8 mouse cellular contexts compared by ENCODE assay signal in the genomic region with DNA sequence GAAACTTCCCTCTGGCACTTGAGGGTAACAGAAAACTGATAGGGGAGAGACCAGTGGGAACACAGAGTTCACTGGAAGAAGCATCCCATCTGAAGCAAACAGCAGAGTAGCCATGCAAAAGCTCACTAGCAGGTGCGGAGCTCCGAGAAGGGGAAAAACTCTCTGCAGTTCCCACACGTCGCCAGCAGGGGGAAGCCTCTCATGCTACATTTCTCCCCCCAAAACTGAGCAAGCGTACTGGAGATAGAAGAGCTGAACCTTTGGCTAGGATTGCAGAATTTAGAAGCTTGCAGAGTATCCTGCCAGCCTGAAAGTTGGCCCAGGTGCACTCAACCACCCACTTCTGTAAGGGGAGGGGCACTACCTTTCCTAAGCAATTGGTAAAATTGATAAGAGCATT. TPM values are rescaled to one million over a fixed set of nuclear protein-coding genes. Genes with fewer than 3 reads are reported as not detected.
A peak's percentile ranks its signal among the peaks of the same experiment; 100 is the strongest.
DNase-seq lines count a peak whose midpoint lies in the region; ATAC-seq lines count a peak whose summit lies in the region.

No protein-coding gene starts in this region.

- 13% methylated on average over 5 of the region's 5 CpGs for WGBS in forebrain, embryonic 11.5 days
- WGBS in forebrain, embryonic 15.5 days: 17% methylated on average over 5 of the region's 5 CpGs
- 7% methylated on average over 5 of the region's 5 CpGs for WGBS in hindbrain, embryonic 11.5 days

- no peaks in the 10 kb centered on the region for H3K9me3 ChIP-seq in forebrain, embryonic 11.5 days (ENCODE audit: control insufficient read depth, low read length)
- H3K9me3 ChIP-seq in forebrain, embryonic 15.5 days: no peaks in the 10 kb centered on the region
- no peaks in the 10 kb centered on the region for H3K9me3 ChIP-seq in hindbrain, embryonic 11.5 days (ENCODE audit: control insufficient read depth, low read length)

- no peak overlapping the region for H3K27ac ChIP-seq in forebrain, embryonic 11.5 days (ENCODE audit: low read depth, low read length)
- H3K27ac ChIP-seq in forebrain, embryonic 15.5 days (replicated peaks): no peak overlapping the region
- no peak overlapping the region for H3K27ac ChIP-seq in hindbrain, embryonic 11.5 days (ENCODE audit: low read depth, low read length)

- peaks cover 2% of the 10 kb centered on the region; the same call in 1 of the 2 replicates for H3K4me1 ChIP-seq in forebrain, embryonic 11.5 days (replicated peaks; ENCODE audit: control insufficient read depth, insufficient read depth, low read length)
- peaks cover 10% of the 10 kb centered on the region for H3K4me1 ChIP-seq in forebrain, embryonic 15.5 days
- no peaks in the 10 kb centered on the region for H3K4me1 ChIP-seq in hindbrain, embryonic 11.5 days (replicated peaks; ENCODE audit: control insufficient read depth, insufficient read depth, low read length)

- H3K36me3 ChIP-seq in forebrain, embryonic 11.5 days (ENCODE audit: control insufficient read depth, insufficient read depth, low read length): no peaks in the 10 kb centered on the region
- no peaks in the 10 kb centered on the region for H3K36me3 ChIP-seq in forebrain, embryonic 15.5 days
- no peaks in the 10 kb centered on the region for H3K36me3 ChIP-seq in hindbrain, embryonic 11.5 days (ENCODE audit: control insufficient read depth, insufficient read depth, low read length)

- H3K27me3 ChIP-seq in forebrain, embryonic 11.5 days (ENCODE audit: control insufficient read depth, insufficient read depth, low read length): 0 out of 2 replicates have a peak, but pooled peaks cover 2% of the 10 kb centered on the region
- no peaks in the 10 kb centered on the region for H3K27me3 ChIP-seq in forebrain, embryonic 15.5 days
- peaks cover 7% of the 10 kb centered on the region; the same call in 1 of the 2 replicates for H3K27me3 ChIP-seq in hindbrain, embryonic 11.5 days (ENCODE audit: control insufficient read depth, insufficient read depth, low read length)

- peak; percentile 83 for DNase-seq in forebrain, embryonic 11.5 days (ENCODE audit: low spot score)
- peak; percentile 39 for DNase-seq in c-Kit-positive CD71-negative TER-119-negative erythroid progenitor cells, embryonic 14.5 days (ENCODE audit: low read depth)
- DNase-seq in forelimb bud, embryonic 11.5 days (ENCODE audit: low read depth, low spot score): peak; percentile 65
- DNase-seq in hindbrain, embryonic 11.5 days (ENCODE audit: low spot score): peak; percentile 80
- DNase-seq in layer of hippocampus, postnatal 36 days: peak; percentile 66 to 71
- peak; percentile 48 to 83 for DNase-seq in spleen, postnatal 4 days (ENCODE audit: low spot score in 2 of 2)

- no peak overlapping the region for H3K4me2 ChIP-seq in forebrain, embryonic 11.5 days (ENCODE audit: low read depth, low read length, severe bottlenecking)
- no peak overlapping the region for H3K4me2 ChIP-seq in forebrain, embryonic 15.5 days (replicated peaks)
- no peak overlapping the region for H3K4me2 ChIP-seq in hindbrain, embryonic 11.5 days (replicated peaks; ENCODE audit: low read depth, low read length)

- H3K9ac ChIP-seq in forebrain, embryonic 11.5 days (ENCODE audit: low read length): no peak overlapping the region
- H3K9ac ChIP-seq in forebrain, embryonic 15.5 days (replicated peaks): no peak overlapping the region
- no peak overlapping the region for H3K9ac ChIP-seq in hindbrain, embryonic 11.5 days (ENCODE audit: low read depth, low read length)

- no peak for ATAC-seq in forebrain, embryonic 11.5 days (replicated peaks; ENCODE audit: low FRiP score)
- no peak for ATAC-seq in forebrain, embryonic 15.5 days (replicated peaks)
- no peak for ATAC-seq in hindbrain, embryonic 11.5 days (ENCODE audit: low FRiP score)
- peak; percentile 57; the same call in 1 of the 2 replicates for ATAC-seq in megakaryocyte-erythroid progenitor cell, adult 5-6 weeks (replicated peaks; ENCODE audit: low FRiP score, low TSS enrichment, poor library complexity, severe bottlenecking)

- H3K4me3 ChIP-seq in forebrain, embryonic 11.5 days (ENCODE audit: low read depth, low read length): no peak overlapping the region
- H3K4me3 ChIP-seq in forebrain, embryonic 15.5 days: no peak overlapping the region
- H3K4me3 ChIP-seq in hindbrain, embryonic 11.5 days (ENCODE audit: low read depth, low read length): no peak overlapping the region

RNA-seq across cellular contexts. Expression of a gene that starts 14.7 kb away (rescaled TPM):
- 3.8 and 4.0 TPM in 2 replicates for polyA plus RNA-seq in forebrain, embryonic 11.5 days (2014; fragmentation: Nextera tagmentation; extraction: Ambion mirVana)
- 4.6 and 5.1 TPM in 2 replicates for polyA plus RNA-seq in forebrain, embryonic 15.5 days (2015; fragmentation: Nextera tagmentation; extraction: Ambion mirVana)
- 1.5 and 2.4 TPM in 2 replicates for polyA plus RNA-seq in hindbrain, embryonic 11.5 days (2014; fragmentation: Nextera tagmentation; extraction: Ambion mirVana)
- 10 to 100 TPM; 14.0 to 18.7 TPM for total RNA-seq in layer of hippocampus, postnatal 36 days (2021)
- 0.28 TPM in 1 of 2 replicates, not detected in the other for total RNA-seq in megakaryocyte-erythroid progenitor cell, adult 5-6 weeks (2014; fragmentation: Nextera tagmentation)
- total RNA-seq in megakaryocyte-erythroid progenitor cell, adult 5-6 weeks (2017): 0.27 TPM in 1 of 2 replicates, not detected in the other
